Mouse (Mus musculus): ENCODE data around the gene Klk1. TPM values are rescaled to one million over a fixed set of nuclear protein-coding genes. Genes with fewer than 3 reads are reported as not detected.

Klk1 gene
- 0.63 TPM in 1 of 4 replicates, not detected in the others for total RNA-seq (2023)

GRCm38 (mm10) chr7:44225076-44225475 lies at the start of gene Klk1:
Gene Klk1 (plus strand): TSS chr7:44225360.

GRCm38 (mm10) chr7:44187936-44188335 lies 37.2 kb upstream of the Klk1 start, which contains the start of gene Klk1b24:
Gene Klk1b24 (plus strand): TSS chr7:44188236.

GRCm38 (mm10) chr7:44197891-44198290 lies 27.3 kb upstream of the Klk1 start, which contains the start of gene Klk1b3:
Gene Klk1b3 (plus strand): TSS chr7:44198191.

GRCm38 (mm10) chr7:44207135-44207534 lies 18.0 kb upstream of the Klk1 start, which contains the start of gene Klk1b4:
Gene Klk1b4 (plus strand): TSS chr7:44207435.

DNA sequence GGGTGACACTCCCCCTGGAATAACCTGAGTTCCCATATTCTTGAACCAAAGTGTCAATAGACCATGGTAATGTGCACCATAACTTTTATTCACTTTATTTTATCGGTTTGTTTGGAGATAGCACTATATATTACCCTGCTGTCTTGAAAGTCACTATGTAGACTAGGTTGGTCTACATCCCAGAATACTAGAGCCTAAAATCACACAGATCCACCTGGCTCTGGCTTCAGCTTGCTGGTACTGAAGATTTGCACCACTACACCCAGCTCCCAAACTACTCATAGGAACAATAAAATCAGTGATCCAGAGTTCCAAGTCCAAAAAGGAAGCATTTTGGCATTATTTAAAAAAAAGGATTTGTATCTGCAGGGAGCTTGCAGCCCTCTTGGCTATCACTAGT lies 9.5 kb upstream of the Klk1 start, which contains the start of gene Klk1b5:
TSS of gene Klk1b5 (plus strand) at position 301 of the 400 bp plus-strand sequence.

GRCm38 (mm10) chr7:44235909-44236308 lies 10.7 kb downstream of the Klk1 start, which contains the start of gene Gm36864:
Gene Gm36864 (plus strand): TSS chr7:44236177.

GRCm38 (mm10) chr7:44246055-44246983 lies 21.2 kb downstream of the Klk1 start, which contains the start of the genes 1700028J19Rik and 2410002F23Rik:
Gene 1700028J19Rik (minus strand): TSS chr7:44246695.
Gene 2410002F23Rik (plus strand): TSS chr7:44246722.

GRCm38 (mm10) chr7:44257278-44257677 lies 32.1 kb downstream of the Klk1 start, which contains the start of gene Acp4:
Gene Acp4 (minus strand): TSS chr7:44257378.

GRCm38 (mm10) chr7:44261147-44261546 lies 36.0 kb downstream of the Klk1 start, which contains the start of gene Gm15517:
Gene Gm15517 (plus strand): TSS chr7:44261447.

Other genes starting within 250 kb of the Klk1 start
- not detected in 4 replicates for gene Klk1b9, start 249.3 kb upstream of the Klk1 start, total RNA-seq (2023)
- gene Klk1b11, start 229.5 kb upstream of the Klk1 start, total RNA-seq (2023), result not detected in 4 replicates
- gene Klk1b26, start 213.2 kb upstream of the Klk1 start, total RNA-seq (2023), result not detected in 4 replicates
- gene Klk1b27, start 173.1 kb upstream of the Klk1 start, total RNA-seq (2023), result not detected in 4 replicates
- gene Klk1b21, start 123.0 kb upstream of the Klk1 start, total RNA-seq (2023), result not detected in 4 replicates
- gene Klk1b22, start 112.7 kb upstream of the Klk1 start, total RNA-seq (2023), result not detected in 4 replicates
- gene Klk1b16, start 88.6 kb upstream of the Klk1 start, total RNA-seq (2023), result not detected in 4 replicates
- gene Klk1b24, start 37.1 kb upstream of the Klk1 start, total RNA-seq (2023), result not detected in 4 replicates
- not detected in 4 replicates for gene Klk1b3, start 27.2 kb upstream of the Klk1 start, total RNA-seq (2023)
- gene Klk1b4, start 17.9 kb upstream of the Klk1 start, total RNA-seq (2023), result not detected in 4 replicates
- not detected in 4 replicates for gene Klk1b5, start 9.4 kb upstream of the Klk1 start, total RNA-seq (2023)
- gene Gm36864, start 10.8 kb downstream of the Klk1 start, total RNA-seq (2023), result not detected in 4 replicates
- gene 1700028J19Rik, start 21.3 kb downstream of the Klk1 start, total RNA-seq (2023), result 0.81 to 2.1 TPM (median 1.7 TPM) in 4 replicates
- gene 2410002F23Rik, start 21.4 kb downstream of the Klk1 start, total RNA-seq (2023), result 172 to 193 TPM (median 186 TPM) in 4 replicates
- not detected in 4 replicates for gene Acp4, start 32.0 kb downstream of the Klk1 start, total RNA-seq (2023)
- gene Gm15517, start 36.1 kb downstream of the Klk1 start, total RNA-seq (2023), result not detected in 4 replicates
- 1.7 to 2.6 TPM (median 2.3 TPM) in 4 replicates for gene Clec11a, start 81.5 kb downstream of the Klk1 start, total RNA-seq (2023)
- 37.6 to 51.0 TPM (median 41.9 TPM) in 4 replicates for gene Shank1, start 84.9 kb downstream of the Klk1 start, total RNA-seq (2023)
- gene Syt3, start 158.7 kb downstream of the Klk1 start, total RNA-seq (2023), result not detected in 4 replicates
- gene 1700008O03Rik, start 160.5 kb downstream of the Klk1 start, total RNA-seq (2023), result not detected in 4 replicates
- gene Lrrc4b, start 203.7 kb downstream of the Klk1 start, total RNA-seq (2023), result not detected in 4 replicates
- not detected in 4 replicates for gene Aspdh, start 240.0 kb downstream of the Klk1 start, total RNA-seq (2023)
- gene Josd2, start 242.6 kb downstream of the Klk1 start, total RNA-seq (2023), result 52.2 to 62.7 TPM (median 54.5 TPM) in 4 replicates

Data from B cell, adult 62 days (primary cell).